Mouse (Mus musculus): ENCODE results near the gene Echs1. TPM values are rescaled to one million over a fixed set of nuclear protein-coding genes. Genes with fewer than 3 reads are reported as not detected.

Gene Echs1
- total RNA-seq, 1 experiment from 2014 or later = 45.2 TPM

- ATAC-seq (ENCODE audit: extremely low read depth, insufficient number of reproducible peaks, low FRiP score, poor library complexity, severe bottlenecking) = no peak
Observed at GRCm38 (mm10) chr7:140077698-140078097, 38.6 kb downstream of the Echs1 start.

DNA sequence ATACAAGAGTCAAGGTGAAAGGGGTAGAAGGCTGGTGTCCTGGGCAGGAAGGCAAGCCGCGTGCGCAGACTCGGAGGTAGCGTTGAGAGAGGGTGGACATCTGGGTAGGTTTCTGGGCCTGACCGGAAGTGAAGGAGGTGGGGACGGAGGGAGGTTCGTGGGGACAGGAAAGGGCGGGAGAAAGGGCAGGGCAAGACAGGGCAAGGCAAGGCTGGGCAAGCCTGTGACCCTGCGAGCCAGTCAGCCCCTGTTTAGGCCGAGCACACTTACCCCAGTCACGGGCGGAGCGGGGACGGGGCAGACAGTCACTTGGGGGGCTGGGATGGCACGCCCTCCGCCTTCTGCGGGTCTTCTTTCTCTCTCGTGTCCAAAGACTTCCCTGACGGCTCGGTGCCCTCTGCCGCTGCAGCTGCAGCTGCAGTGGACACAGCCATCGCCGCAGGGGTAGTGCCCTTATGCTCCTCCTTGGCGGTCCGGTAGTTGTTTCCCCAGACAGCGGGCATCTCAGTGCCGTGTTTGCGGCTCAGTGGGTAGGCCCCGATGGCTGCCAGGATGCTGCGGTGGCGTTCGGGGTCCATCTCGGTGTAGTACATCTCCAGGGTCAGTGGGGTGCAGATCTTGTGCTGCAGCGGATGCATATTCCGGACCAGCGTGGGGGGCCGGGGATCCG is 46.1 kb downstream of the Echs1 start:
- ATAC-seq (ENCODE audit: extremely low read depth, insufficient number of reproducible peaks, low FRiP score, poor library complexity, severe bottlenecking) = no peak

- ATAC-seq (ENCODE audit: extremely low read depth, insufficient number of reproducible peaks, low FRiP score, poor library complexity, severe bottlenecking) = no peak
Observed at GRCm38 (mm10) chr7:140067397-140067796, 48.9 kb downstream of the Echs1 start.

GRCm38 (mm10) chr7:140063092-140063491 is 53.2 kb downstream of the Echs1 start:
- ATAC-seq (ENCODE audit: extremely low read depth, insufficient number of reproducible peaks, low FRiP score, poor library complexity, severe bottlenecking) = peak; percentile 59; the same call in 1 of the 2 replicates

- no peak for ATAC-seq (ENCODE audit: extremely low read depth, insufficient number of reproducible peaks, low FRiP score, poor library complexity, severe bottlenecking)
Observed at GRCm38 (mm10) chr7:140062307-140062706, 54.0 kb downstream of the Echs1 start.

- ATAC-seq (ENCODE audit: extremely low read depth, insufficient number of reproducible peaks, low FRiP score, poor library complexity, severe bottlenecking) = no peak
Observed at GRCm38 (mm10) chr7:140061832-140062130, 54.5 kb downstream of the Echs1 start.

DNA sequence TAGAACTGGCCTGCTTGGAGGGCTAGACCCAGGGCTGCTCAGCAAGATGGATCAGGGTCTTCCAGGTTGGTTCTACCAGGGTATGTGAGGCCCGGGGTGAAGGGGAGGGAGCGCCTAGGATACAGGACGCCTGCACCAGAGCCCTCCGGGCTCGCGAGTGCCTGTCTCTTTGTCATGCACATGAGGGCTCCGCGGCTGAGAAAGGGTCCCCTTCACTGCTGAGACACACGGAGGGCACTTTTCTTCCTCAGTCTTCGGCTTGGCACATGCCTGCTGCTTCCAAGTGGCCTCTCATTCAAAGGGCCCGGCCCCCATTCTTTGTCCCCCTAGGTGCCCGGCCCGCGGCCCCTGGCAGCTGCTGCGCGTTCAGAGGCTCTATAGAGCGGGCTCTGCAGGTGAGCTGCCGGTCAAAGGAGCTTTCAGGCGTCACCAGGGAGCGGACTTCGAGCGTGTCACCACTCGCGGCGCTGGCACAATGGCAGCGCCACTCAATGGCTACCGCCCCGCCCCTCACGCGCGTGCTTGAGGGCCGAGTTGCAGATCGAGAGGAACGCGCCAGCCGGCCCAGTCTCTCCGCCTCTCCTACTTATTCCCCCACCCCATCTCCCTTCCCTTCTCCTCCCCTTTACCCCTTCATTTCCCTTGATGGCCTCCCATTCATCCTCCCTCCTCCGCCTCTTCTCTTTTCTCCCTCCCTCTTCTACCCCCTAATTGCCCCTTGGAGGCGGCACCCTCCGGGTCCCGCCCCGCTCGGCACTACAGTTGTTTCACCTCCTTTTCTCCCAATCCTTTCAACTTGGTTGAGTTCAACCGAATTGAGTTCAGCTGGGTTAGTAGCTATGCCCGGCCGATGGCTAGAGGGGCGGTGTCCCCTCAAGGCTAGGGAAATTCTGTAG is 55.1 kb downstream of the Echs1 start:
- no peak for ATAC-seq (ENCODE audit: extremely low read depth, insufficient number of reproducible peaks, low FRiP score, poor library complexity, severe bottlenecking)

DNA sequence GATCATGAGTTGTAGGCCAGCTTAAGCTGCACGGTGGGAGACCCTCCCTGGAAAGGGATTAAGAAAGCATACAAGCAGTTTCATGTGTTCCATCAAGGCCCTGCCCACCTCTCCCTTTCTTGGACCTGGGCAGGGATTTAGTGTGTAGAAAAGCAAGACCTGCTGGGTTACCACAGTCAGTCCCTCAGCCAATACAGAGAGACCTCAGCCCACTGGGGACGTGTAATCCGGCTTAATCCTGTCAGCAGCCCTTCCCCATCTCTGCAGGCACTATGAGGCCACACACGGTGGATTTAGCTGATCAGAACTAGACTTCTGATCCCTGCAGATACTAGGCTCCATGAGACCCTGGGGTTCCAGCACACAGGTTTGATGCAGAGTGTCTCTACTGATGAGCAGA is 56.7 kb downstream of the Echs1 start:
- ATAC-seq (ENCODE audit: extremely low read depth, insufficient number of reproducible peaks, low FRiP score, poor library complexity, severe bottlenecking) = no peak

DNA sequence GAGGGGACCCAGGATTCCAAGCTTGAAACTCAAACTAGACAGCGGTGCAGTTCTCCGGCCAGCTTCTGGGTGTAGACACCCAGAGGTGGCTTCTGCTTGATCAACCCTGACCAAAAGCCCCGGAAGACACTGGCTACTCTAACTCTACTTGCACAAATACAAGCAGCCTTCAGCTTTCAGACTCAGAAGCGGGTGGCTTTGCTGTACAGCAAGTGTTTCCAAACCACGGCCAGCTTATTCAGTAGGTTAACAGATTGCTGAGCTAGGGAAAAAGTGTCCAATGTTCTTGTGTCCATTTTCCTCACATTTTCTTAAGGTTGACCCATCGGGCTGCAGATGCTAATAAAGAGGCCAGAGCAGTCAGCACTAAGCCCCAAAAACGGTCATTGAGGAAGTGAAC is 57.7 kb downstream of the Echs1 start:
- no peak for ATAC-seq (ENCODE audit: extremely low read depth, insufficient number of reproducible peaks, low FRiP score, poor library complexity, severe bottlenecking)

DNA sequence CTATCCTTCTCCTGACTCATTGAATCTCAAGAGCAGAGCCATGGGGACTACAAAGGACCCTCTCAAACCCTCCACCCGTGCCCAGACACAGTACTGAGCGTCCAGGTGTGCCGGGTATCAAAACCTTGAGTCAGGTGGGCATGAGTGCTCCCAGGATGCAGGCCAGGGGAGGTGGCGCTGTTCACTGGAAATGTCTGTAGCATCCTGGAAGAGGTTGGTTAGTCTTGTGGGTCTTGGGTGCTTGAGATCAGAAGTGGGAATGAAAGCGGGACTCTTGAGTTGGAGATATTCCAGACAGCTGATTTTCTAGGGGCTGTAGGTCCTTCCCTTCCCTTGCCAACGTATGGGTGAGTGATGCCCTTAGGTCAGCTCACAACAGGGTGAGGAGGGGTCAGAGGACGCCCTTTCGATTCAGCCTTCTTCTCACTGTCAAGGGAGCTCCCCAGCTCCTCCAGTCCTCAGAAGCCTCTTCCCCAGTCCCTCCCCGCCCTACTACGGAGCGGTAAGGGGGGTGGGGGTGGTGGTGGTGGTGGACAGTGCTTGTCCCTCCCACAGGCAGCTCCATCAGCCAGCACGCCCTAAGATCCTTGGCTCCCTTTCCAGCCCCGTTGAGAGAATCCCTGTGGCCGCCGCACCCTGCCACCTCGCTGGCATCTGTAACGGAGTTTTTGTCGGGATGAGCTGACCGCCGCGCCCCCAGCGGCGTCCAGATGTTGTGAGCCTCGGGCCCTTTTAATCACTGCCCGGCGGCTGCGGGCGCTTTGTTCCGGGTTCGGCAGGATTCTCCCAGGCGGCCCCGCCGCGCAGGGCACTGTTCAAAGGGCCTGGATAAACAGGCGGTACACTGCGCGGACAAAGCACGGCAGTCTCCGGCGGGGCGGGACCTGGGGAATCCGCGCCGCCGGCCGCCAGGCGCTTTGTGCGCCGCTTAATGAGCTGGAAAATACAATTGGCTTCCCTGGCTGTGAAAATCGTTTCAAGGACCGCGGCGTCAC is 58.6 kb downstream of the Echs1 start:
- no peak for ATAC-seq (ENCODE audit: extremely low read depth, insufficient number of reproducible peaks, low FRiP score, poor library complexity, severe bottlenecking)

Other genes starting within 250 kb of the Echs1 start
- gene Kndc1, start 221.8 kb downstream of the Echs1 start, total RNA-seq (2017) = not detected in 2 replicates
- gene Utf1, start 172.7 kb downstream of the Echs1 start, total RNA-seq (2017) = not detected in 2 replicates
- gene 6430531B16Rik, start 137.7 kb downstream of the Echs1 start, total RNA-seq (2017) = 2.2 TPM in 2 replicates
- gene Adam8, start 123.9 kb downstream of the Echs1 start, total RNA-seq (2017) = 217 and 224 TPM in 2 replicates
- 22.7 and 27.9 TPM in 2 replicates for gene Zfp511, start 80.1 kb downstream of the Echs1 start, total RNA-seq (2017)
- 15.6 and 16.8 TPM in 2 replicates for gene Tubgcp2, start 79.8 kb downstream of the Echs1 start, total RNA-seq (2017)
- not detected in 2 replicates for gene Msx3, start 67.4 kb downstream of the Echs1 start, total RNA-seq (2017)
- not detected in 2 replicates for gene Caly, start 33.9 kb downstream of the Echs1 start, total RNA-seq (2017)
- not detected in 2 replicates for gene Prap1, start 23.1 kb downstream of the Echs1 start, total RNA-seq (2017)
- gene Fuom, start 14.0 kb downstream of the Echs1 start, total RNA-seq (2017) = 1.9 TPM in 1 of 2 replicates, not detected in the other
- 2.2 and 4.9 TPM in 2 replicates for gene Paox, start 677 bp downstream of the Echs1 start, total RNA-seq (2017)
- 5.0 and 13.8 TPM in 2 replicates for gene Mtg1, start 21.1 kb upstream of the Echs1 start, total RNA-seq (2017)
- gene Sprn, start 38.4 kb upstream of the Echs1 start, total RNA-seq (2017) = not detected in 2 replicates
- gene Olfr522, start 48.3 kb upstream of the Echs1 start, total RNA-seq (2017) = not detected in 2 replicates
- 0.23 TPM in 1 of 2 replicates, not detected in the other for gene Olfr523, start 56.7 kb upstream of the Echs1 start, total RNA-seq (2017)
- gene Olfr524, start 89.5 kb upstream of the Echs1 start, total RNA-seq (2017) = not detected in 2 replicates
- 0.47 and 1.6 TPM in 2 replicates for gene Cd163l1, start 101.8 kb upstream of the Echs1 start, total RNA-seq (2017)
- 4.4 and 4.7 TPM in 2 replicates for gene 5830411N06Rik, start 130.8 kb upstream of the Echs1 start, total RNA-seq (2017)
- gene Olfr525, start 204.4 kb upstream of the Echs1 start, total RNA-seq (2017) = not detected in 2 replicates
- 0.37 TPM in 1 of 2 replicates, not detected in the other for gene Olfr527, start 217.5 kb upstream of the Echs1 start, total RNA-seq (2017)
- gene Olfr60, start 245.2 kb upstream of the Echs1 start, total RNA-seq (2017) = not detected in 2 replicates